Mouse (Mus musculus): ENCODE data around the gene Prelp.
A peak's percentile ranks its signal among the peaks of the same experiment; 100 is the strongest.

The Prelp gene

DNA sequence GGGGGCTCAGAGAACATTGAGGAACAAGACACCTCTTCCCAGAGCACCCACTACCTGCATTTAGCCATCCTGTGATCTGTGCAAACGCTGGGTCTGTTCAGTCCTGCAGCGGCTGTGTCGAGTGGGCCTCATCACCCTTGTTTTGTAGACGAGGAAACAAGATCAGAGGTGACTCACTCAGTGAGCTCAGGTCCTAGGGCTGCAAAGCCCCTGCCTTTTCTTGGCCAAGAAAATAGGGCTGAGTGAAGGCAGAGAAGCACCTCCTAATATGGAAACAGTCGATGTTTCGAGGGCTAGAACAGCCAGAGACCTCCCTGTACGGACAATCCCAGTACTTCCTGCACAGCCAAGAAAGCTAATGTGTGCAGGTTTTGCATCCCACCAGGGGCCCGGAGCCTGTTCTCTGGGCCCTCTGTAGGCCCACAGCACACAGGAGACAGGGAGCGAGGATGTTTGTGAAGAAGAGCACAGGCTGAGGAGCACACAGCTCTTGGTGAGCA, 22.1 kb downstream of the Prelp start:
- peak; percentile 54 for DNase-seq (ENCODE audit: low read depth)

DNA sequence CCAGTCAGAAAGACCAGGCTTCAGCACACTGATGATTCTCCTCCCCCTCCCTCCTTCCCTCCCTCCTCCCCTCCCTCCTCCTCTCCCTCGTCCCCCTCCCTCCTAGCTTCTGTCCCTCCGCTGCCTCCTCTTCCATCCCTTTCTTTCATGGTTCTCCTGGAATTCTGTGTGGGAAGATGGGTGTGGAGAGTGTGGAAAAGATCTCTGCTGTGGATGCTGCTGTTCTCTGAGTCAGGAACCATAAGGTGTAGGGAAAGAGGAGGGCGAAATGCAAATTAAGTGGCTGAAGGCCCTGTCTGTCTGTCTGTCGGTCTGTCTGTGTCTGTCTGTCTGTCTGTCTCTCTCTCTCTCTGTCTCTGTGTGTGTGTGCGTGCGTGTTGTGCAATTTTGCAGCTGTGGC, 23.9 kb downstream of the Prelp start:
- no peak for DNase-seq (ENCODE audit: low read depth)

DNA sequence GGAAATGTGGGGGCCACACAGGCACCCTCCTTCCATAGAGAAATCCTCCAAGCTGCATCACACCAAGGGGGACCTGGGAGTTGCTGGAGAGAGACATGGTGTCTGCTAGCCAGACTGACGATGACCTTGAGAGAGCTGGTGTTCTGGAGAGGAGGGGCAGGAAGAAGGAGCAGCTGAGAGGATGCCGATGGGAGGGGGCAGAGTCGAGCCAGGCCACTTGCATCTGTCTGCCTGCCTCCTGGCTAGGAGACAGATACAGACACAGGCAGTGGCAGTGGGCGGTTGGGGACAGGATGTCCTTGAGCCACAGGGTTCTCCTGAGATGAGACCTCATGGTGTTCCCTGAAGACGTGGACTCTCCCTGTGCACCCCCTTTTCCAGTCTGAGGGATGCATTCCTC, 29.7 kb downstream of the Prelp start:
- DNase-seq (ENCODE audit: low read depth): no peak

DNA sequence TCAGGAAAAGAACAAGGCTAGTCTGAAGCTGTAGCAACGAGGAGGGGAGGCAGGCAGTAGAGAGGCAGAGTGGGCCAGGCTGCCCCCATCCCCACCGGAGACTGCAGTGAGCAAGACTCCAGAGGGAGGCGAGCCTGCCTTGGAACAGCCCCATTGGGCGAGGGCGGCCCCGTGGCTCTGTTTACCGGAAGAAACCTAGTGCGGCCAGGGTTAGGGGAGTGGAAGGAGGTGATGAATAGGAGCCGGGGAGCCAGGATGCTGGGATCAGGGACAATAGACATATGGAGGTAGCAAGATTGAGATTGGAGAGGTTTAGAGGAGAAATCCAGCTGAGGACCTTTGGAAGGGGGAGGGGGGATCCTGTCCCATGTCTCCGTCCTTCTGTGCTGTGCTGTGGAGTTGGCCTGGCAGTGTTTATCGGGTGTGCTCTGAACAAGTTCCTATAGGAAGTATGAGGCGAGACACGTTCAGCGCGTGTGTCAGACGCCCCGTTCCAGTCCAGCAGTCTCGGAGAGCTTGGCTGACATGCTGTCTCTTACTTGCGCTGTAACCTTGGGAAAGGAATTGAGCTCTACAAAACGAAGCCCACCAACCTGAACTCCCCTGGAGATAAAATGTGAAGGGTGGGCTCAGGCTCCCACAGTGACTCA, 31.1 kb downstream of the Prelp start:
- DNase-seq (ENCODE audit: low read depth): no peak

DNA sequence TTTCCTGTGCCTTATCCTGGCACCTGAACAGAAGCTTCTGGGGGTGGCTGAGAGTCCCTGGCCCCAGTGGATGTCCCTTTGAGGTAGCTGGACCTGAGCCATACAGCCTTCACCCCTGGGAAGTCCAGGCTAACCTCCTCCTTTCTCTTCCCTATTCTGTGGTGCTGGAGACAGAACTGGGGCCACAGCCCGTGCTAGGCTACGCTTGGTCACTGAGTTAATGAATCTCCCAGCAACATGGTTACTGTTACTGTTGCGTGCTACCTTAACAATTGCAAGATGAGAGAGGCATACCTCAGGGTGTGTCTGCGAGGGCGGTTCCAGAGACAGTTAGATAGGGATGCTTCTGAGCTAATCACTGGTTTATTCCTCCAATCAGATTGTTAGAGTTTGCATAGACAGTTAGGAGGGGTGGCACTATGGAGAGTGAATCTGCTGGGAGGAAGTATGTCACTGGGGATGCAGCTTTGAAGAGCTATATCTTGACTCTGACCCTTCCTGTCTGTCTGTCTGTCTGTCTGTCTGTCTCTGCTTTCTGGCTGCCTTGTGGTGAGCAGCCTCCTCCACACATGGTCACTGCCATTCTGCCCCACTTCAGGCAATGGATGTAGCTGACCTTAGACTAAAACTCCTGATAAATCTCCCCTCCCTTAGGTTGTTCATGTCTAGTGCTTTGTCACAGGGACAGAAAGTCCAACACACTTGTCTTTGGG, 33.5 kb downstream of the Prelp start:
- no peak for DNase-seq (ENCODE audit: low read depth)

DNA sequence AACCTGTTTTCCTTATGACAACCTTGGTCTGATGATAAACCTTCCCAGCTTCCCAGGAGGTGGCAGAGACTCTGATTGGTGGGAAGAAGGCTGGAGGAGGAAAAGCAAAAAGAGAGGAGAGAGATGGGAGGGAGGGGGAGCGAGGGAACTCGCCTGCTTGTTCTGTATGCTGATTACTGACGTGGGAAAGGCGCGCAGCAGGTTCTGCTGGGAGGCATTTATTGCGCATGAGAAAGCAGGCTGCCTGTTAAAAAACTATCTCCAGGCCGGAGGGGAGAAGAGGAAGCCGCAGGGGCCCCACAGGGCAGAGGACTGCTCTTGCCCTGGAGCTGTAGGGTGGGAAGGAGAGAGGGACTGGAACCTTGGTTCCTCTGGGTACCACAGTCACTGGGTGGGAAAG, 34.2 kb downstream of the Prelp start:
- no peak for DNase-seq (ENCODE audit: low read depth)

DNA sequence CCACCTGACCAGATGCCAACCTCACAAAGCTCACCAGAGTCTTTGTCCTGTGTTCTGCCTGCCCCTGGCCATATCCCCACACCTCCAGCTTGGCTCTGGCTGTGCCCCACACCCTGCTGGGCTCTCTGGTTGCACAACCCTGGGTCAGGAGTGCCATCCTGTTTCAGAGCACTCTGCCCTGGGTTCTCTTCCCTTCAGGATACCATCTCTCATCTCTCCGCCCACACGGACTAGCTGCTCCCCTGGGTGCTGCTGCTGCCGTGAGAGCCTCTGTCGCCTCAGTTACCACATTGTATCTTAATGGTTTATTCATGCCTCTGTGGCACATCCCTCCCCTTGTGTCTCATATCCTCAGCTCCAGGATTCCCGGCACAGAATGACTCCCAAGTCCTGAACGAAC, 34.8 kb downstream of the Prelp start:
- DNase-seq (ENCODE audit: low read depth): no peak

DNA sequence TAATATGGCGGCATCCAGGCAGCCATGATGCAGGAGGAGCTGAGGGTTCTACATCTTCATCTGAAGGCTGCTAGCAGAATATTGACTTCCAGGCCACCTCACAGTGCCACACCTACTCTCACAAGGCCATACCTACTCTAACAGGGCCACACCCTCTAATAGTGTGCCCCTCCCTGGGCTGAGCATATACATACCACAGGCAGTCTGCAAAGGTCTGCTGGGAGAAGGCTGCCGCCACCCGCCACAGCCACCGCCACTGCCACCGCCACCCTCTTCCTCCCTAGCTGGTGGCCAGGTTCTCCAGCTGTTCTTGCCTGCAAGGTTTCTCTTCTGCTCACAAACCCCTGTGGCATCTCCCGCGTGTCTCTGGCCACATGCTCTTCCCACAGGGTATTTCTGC, 35.4 kb downstream of the Prelp start:
- no peak for DNase-seq (ENCODE audit: low read depth)

DNA sequence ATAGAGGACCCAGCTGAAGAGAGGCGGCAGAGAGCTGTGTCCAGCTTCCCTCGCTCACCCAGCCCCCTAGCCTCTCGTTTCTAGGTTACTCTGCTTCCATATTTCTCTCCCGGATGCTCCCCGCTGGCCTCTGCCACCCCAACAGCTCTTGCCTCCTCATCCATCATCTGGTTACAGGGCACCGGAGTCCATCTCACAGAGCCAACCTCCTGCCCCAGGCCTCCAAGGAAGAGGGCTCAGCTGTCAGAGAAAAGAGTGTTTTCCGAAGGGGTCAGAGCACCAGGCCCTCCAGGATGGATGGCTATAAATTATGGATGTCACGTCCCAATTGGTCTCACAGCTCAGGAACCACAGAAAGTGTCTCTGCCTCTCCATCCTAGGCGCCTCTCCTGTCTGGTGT, 36.5 kb downstream of the Prelp start:
- no peak for DNase-seq (ENCODE audit: low read depth)

DNA sequence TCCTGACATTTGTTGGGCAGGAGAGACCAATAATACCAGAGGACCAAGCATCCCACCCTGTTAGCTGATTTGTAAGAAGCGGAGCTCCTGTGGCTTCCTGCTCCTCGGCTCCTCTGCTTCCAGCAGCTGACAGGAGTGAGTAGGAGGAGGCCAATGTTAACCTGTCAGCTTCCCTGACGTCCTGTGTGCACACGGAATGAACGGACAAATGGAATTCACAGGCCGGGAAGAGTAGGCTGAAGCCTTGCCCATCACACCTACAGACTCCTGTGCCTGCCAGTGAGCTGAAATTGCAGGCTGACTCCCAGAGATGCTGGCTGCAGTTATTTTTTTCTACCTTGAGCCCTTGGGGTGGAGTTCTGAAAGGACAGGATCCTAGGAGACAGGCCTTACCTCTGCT, 37.1 kb downstream of the Prelp start:
- no peak for DNase-seq (ENCODE audit: low read depth)

DNA sequence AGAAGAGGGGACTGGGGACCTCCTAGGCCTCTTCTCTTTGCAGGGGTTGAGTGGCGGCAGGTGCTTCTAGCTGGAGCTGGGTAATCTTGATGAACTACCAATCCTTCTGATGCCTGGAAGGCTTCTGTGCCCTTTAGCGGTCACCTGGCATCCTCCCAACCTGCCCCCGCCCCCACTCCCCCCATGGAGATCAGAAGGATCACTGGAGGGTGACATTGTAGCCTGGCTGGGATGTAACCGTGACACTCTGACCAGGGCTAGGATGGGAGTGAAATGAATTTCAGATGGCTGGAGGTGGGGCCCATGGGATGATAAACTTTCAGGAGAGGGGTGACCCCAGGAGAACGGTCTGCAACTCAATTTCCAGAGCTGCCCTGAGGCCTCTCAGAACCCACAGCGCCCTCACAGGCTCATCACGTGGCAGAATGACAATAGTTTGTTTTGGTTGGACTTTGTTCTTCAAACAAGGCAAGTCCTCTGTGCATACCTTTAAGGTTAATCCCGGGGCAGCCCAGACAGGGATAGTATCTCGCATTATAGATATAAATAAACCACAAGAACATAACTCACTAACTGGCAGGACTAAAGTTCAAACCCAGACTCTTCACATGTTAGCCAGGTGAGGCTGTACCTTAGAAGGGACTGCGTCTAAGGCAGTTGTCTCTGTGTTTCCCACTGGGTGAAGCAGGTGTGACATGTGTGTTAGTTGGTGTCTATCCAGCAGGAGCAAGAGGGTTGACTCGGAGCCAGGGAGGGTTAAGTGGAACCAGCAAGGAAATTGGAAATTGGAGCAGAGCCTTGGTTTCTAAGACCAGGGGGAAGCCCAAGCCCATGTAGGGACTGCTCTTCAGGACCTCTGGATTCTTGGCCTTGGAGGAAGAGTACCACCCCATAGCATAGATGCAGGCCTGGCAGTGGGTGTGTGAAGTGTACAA, 38.7 kb downstream of the Prelp start:
- no peak for DNase-seq (ENCODE audit: low read depth)

DNA sequence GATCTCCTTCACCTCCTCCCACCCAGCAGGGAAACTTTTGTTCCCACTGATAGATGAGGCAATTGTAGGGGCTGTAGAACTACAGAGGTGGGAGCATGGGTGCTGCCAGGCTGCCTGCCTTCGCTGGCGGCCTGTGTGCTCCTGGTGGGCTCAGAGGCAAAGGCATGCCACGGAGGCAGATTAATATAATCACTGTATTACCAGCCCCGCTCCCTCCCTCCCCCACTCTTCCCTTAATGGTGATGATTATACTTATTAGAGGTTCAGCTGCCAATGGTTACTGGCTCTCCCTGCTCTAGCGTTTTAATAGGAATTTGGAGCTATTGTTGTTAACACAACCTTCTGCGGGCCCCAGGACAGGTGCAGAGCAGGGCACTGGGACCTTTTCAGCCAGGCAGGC, 39.4 kb downstream of the Prelp start:
- no peak for DNase-seq (ENCODE audit: low read depth)

DNA sequence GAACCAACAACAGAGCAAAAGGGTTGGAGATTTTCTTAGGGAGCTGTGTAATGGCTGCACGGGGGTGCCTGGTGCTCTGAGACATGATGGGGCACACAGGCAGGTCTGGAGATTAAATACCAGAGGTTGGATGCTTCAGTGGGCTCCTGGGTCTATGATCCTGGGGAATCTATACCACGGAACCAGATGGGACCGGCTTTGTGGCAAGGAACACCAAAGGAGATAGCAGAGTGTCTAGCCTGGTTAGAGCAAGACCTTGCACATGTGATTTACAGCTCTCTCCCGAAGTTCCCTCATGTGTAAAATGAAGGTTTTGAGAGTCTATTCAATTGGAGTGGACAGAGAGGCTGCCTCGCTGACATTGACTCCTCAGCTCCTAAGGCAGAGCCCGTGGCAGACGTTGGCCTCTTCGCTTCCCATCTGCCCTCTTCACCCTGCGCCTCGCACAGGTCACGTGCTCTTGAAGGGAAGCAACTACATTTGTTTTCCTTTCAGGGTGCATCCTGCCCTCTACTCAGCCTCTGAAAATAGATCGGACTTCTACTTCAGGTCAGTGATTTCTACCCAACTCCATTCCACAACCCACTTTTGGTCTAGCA, 42.3 kb downstream of the Prelp start:
- DNase-seq (ENCODE audit: low read depth): no peak

DNA sequence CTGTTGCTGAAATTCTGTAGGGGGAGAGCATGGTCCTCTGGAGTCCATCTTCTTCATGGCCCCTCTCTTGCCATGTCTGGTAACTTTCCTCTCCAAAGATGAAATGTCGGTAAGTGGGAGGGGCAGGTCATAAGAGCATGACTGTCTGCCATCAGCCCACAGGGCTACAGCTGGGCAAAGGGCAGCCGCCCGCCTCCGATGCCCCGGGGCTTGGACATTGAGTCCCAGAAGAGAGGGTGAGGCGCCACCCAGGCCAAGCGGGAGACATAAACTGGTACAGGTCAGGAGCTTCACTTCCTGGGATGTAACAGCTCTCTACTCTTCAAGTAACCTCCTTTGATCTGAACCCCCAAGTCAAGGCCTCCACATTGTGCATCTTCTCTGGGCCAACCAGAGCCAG, 44.3 kb downstream of the Prelp start:
- no peak for DNase-seq (ENCODE audit: low read depth)

DNA sequence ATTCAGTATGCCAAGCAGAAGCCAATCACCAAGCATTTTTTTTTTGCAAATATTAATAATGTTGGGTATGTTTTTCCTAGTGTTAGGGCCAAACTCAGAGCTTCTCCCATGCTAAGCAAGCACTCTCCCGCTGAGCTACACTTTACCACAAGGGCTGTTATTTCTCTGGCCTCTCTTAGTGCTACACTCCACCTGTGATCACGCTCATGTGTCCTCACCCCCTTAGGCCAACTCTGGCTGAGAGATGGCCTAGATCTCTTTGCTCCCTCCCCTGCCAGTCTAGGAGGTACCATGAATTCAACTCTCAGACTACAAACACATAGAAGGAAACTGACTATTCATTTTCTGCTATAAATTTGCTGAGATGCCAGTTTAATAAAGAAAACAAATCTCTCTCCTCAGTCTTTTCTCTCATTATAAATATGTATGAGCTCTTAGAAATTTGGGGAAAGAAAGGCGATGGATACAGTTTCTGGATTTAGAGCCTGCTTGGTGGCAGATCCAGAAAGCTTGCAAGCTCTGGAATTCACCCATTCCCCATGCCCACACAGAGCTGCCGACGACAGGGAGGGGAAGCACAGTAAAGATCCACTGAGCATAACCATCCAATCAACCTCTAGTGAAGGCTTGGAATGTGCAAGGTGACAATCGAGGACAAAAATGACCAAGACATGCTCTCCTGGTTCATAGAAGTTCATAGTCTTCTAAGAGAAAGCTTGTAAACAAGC, 48.0 kb downstream of the Prelp start:
- DNase-seq (ENCODE audit: low read depth): no peak

DNA sequence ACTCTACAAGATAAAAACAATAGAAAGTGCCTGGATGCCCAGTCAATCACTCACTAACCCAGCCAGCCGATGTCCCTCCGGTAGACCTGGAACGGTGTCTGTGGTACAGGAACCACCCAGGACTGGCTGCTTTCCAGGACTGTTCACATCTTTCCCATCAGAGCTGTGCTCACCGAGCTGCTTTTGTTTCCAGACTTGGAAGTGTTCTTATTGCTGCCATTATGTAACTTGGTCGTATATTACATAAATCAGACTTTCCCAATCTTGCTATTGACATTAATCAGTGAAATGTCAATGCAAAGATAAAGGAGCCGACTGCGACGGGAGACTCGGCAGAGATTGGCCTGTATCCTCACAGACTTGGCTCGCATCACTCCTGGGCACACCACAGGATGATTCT, 50.0 kb downstream of the Prelp start:
- no peak for DNase-seq (ENCODE audit: low read depth)

DNA sequence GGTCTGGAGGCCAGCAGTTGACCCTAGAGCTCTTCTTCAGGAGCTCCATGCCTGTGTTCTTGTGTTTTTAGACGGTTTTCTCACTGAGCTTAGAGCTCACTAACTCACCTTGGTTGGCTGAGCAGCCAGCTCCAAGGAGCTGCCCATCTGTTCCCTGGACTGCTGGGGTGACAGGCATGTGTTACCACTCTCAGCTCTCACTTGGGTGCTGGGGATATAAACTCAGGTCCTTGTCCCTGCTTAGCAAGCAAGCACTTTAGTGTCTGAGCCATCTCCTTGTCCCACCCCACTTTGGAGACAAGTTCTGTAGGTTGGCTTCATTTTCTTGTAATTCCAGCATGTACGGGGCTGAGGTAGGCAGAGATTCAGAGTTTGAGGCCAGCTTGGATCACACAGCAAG, 52.0 kb downstream of the Prelp start:
- DNase-seq (ENCODE audit: low read depth): no peak

DNA sequence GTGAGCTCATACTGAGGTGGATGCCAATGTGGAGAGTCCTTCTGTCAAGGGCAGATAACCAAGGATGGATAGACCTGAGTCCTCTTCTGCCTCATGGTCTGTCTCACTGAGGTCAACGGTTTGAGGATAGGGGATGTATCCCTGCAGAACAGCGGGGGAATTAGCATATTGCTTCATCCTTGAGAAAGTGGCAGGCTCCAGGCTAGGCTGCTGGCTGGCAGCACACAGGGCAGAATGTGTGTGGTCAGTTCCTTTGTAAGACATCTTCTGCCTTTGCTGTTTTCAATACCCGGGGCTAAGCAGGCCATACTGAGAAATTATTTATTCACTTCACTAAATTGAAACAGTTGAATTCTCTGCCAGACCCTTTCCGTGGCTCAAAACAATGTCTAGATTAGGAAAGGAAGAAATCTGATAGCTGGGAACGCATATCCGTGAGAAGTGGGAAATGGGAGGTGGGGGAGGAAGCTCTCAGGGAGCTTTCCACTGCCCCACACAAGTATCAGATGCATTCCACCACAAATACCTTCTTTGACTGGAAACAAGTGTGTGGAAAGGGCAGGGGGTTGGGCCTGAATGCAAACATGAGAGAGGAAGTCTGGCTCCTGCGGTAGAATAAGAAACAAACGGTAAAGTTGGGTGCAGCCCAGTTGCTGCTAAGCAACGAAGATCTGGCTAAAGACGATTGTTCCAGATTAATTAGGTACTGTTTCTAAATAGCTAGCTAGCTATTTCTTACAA, 57.8 kb downstream of the Prelp start:
- no peak for DNase-seq (ENCODE audit: low read depth)

DNA sequence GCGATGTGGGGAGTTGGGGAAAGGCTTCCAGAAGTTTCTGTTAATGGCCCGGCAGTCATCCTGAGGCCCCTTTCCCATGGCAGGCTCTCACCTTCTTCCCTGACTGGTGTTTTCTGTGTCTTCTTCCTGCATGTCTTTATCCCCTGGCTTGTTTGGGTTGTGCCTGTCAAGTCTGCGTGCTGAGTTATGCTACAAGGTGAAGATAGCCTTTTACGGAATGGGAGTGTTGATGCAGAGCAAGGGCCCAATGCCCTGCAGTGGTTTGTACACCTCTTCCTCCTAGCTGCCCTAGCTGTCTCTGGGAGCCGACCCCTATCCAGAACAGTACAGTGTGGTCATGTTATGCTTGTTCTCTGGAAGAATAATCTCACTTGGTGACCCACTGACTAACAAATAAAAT, 60.2 kb downstream of the Prelp start:
- DNase-seq (ENCODE audit: low read depth): no peak
